Mouse (Mus musculus) thymus, adult 2 months (tissue): Measurements from ENCODE around the gene Spink4. TPM values are rescaled to one million over a fixed set of nuclear protein-coding genes. Genes with fewer than 3 reads are reported as not detected.

Experiments
- DNase-seq: peaks from one replicate; pipeline ENCODE4 v3.0.0; 2021
- H3K27ac ChIP-seq: fragments of 200-500 bp; 2 replicates; pipeline ENCODE4 v1.5.1; 2012; ENCODE audit warnings: low read length, control low read depth; ENCODE audit not compliant: control insufficient read depth, insufficient read depth
- H3K27me3 ChIP-seq: fragments of 200-500 bp; 2 replicates; pipeline ENCODE4 v1.6.1; 2012; ENCODE audit warnings: mild to moderate bottlenecking, low read length, moderate library complexity, mixed read lengths; ENCODE audit not compliant: control insufficient read depth, insufficient read depth
- H3K36me3 ChIP-seq: fragments of 200-500 bp; 2 replicates; pipeline ENCODE4 v1.6.1; 2012; ENCODE audit warnings: mild to moderate bottlenecking, low read length, moderate library complexity; ENCODE audit not compliant: control insufficient read depth, insufficient read depth
- H3K4me1 ChIP-seq: fragments of 200-500 bp; replicated peaks from 2 replicates; pipeline ENCODE4 v1.6.1; 2012; ENCODE audit warnings: low read length; ENCODE audit not compliant: control insufficient read depth, insufficient read depth
- H3K4me3 ChIP-seq: fragments of 200-500 bp; 2 replicates; pipeline ENCODE4 v1.5.1; 2012; ENCODE audit warnings: mild to moderate bottlenecking, low read length, control low read depth, moderate library complexity; ENCODE audit not compliant: control insufficient read depth, insufficient read depth
- CTCF ChIP-seq: fragments of 200-500 bp; IDR thresholded peaks from 2 replicates; pipeline ENCODE4 v1.5.1; 2012; ENCODE audit warnings: mild to moderate bottlenecking, control low read depth, low read length, moderate library complexity, borderline replicate concordance; ENCODE audit not compliant: control insufficient read depth, poor library complexity, insufficient read depth; ENCODE audit errors: extremely low read depth
- POLR2A ChIP-seq: fragments of 200-500 bp; IDR thresholded peaks from 2 replicates; pipeline ENCODE4 v1.6.1; 2012; ENCODE audit warnings: mild to moderate bottlenecking, low read length, control low read depth, moderate library complexity; ENCODE audit not compliant: control insufficient read depth, poor library complexity, insufficient read depth; ENCODE audit errors: extremely low read depth
- WGBS: fragments of 180-500 bp; shearing (Covaris S2); methylation state at CpG from one replicate; pipeline ENCODE4 v1.1.7; 2018; 5-methylcytosine and 5-hydroxymethylcytosine counted together
- polyA plus RNA-seq: library from polyadenylated mRNA; depleted of rRNA; stranded (reverse); fragments of >200 nt; gene quantifications from 2 replicates; pipeline ENCODE4 v1.2.3, GENCODE M21; 2012; rRNA removed

The Spink4 gene
- polyA plus RNA-seq, 1 experiment = 15.8 TPM

DNA sequence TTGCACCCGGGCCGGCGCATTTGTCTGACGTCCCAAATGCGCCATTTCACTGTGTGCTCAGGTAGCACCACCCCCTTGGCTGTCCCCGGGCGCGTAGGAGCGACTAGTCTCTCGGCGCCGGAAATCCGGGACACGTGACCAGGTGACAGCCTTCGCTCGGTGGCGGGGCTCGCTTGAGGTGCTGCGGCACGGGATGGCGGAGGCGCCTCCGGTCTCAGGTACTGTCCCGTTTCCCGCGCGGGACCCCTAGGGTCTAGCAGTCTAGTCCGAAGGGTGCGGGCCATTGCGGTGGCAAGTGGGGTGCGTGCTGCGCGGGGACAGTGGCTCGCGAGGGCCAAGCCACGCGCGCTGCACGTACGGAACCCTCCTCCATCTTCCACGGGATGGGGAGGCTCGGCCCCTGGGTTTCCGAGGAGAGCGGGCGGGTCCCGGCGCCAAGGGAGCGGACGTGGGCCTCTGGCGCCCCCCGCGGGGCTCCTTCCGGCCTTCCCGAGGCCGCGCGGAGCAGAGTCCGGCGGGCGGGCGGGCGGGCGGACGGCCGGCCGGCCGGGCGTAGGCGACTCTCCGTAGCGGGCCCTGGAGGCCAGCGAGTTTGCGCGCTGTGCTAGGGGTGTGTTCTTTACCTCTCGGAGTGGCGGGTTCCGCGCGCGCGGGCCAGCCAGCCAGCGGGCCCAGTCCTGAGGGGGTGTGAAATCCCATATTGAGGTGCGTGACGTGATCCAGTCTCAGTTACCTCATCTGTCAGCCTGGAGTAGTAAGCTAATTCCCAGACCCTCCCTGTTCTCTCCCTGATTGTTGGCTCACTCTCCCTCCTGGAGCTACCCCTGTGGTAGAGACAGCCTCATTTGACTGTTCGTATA lies 51.2 kb downstream of the Spink4 start, which contains the start of gene Nfx1:
Gene Nfx1 (plus strand): TSS at position 65 of the 860 bp plus-strand sequence.
- Histone ChIP-seq H3K27ac (peak within 1 kb of the TSS; percentile 47; the same call in 1 of the 2 replicates), H3K27me3 (no peaks in the 10 kb centered on the region), H3K36me3 (peaks cover 9% of the 10 kb centered on the region), H3K4me3 (peak within 1 kb of the TSS; percentile 98), H3K4me1 (0 out of 2 replicates have a peak, but pooled peaks cover 4% of the 10 kb centered on the region)
- peak; percentile 97 for DNase-seq
- TF ChIP-seq CTCF (no peak), POLR2A (peak; percentile 55; the same call in 1 of the 2 replicates)
- under 1% methylated on average over 84 of the region's 85 CpGs for WGBS

DNA sequence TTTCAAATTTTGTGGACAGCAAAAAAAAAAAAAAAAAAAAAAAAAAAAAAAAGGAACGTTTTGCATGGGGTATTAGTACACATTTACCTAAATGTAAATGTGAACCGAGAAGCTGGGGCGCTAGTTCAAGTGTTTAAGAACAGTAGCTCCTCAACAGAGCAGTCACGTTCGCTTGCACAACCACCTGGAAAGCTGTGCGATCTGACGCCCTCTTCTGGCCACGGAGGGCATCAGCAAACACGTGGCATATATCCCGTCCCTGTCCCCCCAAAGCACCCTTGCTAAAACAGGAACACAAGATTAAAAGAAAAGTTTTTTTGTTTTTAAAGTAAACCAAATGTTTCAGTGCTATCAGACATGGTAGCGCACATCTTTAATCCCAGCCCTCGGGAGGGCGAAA lies 51.9 kb downstream of the Spink4 start:
- 0 out of 2 replicates have a peak, but pooled peaks cover 4% of the 10 kb centered on the region for H3K4me1 ChIP-seq
- no peak overlapping the region for H3K27ac ChIP-seq
- peaks cover 8% of the 10 kb centered on the region; the same call in 1 of the 2 replicates for H3K36me3 ChIP-seq
- H3K27me3 ChIP-seq = no peaks in the 10 kb centered on the region
- WGBS = 28% methylated on average over 13 of the region's 13 CpGs
- TF ChIP-seq CTCF (peak; percentile 65; the same call in 1 of the 2 replicates), POLR2A (no peak)
- H3K4me3 ChIP-seq = no peak overlapping the region
- DNase-seq = peak; percentile 46

DNA sequence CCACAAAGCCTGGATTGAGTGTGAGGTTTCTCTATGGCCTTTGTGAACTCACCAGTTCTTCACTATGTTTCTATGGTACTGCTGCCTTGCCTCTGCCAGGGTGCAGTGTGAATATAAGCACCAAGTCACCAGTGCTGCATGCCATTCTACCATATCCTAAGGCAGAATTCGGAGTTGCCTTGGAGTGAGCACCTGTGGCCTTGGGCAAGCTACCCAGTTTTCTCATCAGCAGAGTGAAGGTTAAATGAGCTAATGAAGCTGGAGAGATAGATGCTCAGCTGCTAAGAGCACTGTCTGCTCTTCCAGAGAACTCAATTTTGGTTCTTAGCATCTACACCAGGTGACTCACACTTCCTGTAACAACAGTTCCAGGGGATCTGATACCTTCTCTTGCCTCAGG lies 54.2 kb downstream of the Spink4 start:
- DNase-seq = no peak
- WGBS = 94% methylated on average over 1 of the region's 1 CpGs
- TF ChIP-seq CTCF = no peak
- TF ChIP-seq POLR2A = no peak
- peaks cover 22% of the 10 kb centered on the region for H3K36me3 ChIP-seq
- no peak overlapping the region for H3K27ac ChIP-seq
- 0 out of 2 replicates have a peak, but pooled peaks cover 4% of the 10 kb centered on the region for H3K4me1 ChIP-seq
- H3K4me3 ChIP-seq = no peak overlapping the region
- no peaks in the 10 kb centered on the region for H3K27me3 ChIP-seq

DNA sequence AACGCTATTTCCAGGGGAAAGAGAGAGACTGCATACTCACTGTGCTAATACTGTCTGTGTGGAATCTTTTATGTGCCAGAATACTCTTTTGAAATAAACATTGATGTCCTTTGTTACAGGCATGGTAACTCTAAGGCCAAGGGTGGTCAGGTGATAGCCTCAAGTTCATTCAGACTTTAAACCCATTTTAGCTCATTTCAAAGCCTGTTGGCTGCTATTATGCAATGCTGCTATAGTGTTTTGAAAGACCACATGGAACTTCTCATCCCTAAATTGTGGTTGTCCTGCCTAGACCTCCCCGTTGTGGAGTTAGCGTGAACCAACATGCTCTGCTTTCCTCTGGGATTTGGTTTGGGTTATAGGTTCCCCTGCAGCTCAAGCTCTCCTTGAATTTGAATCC lies 55.8 kb downstream of the Spink4 start:
- 96% methylated on average over 3 of the region's 3 CpGs for whole genome bisulfite sequencing
- Histone ChIP-seq H3K27me3 (no peaks in the 10 kb centered on the region), H3K36me3 (peaks cover 38% of the 10 kb centered on the region), H3K27ac (no peak overlapping the region), H3K4me3 (no peak overlapping the region), H3K4me1 (0 out of 2 replicates have a peak, but pooled peaks cover 2% of the 10 kb centered on the region)
- TF ChIP-seq CTCF = no peak
- TF ChIP-seq POLR2A = no peak
- no peak for DNase-seq

DNA sequence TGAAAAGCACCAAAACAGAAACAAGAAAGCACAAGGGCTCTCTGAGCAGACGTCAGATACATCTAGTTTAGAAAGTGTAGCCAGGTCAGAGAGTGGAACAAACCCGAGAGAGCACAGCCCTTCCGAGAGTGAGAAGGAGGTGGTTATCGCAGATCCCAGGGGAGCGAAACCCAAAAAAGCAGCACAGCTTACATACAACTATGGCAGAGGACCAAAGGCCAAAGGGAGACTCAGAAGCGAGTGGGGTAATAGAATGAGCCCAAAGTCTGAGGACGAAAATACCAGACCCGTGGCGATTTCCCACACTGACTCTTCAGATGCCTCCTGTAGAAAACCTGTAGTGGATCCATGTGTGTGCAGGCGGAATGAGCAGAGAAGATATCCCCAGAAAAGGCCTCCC lies 56.8 kb downstream of the Spink4 start:
- TF ChIP-seq CTCF (no peak), POLR2A (no peak)
- Histone ChIP-seq H3K4me1 (0 out of 2 replicates have a peak, but pooled peaks cover 2% of the 10 kb centered on the region), H3K36me3 (peaks cover 42% of the 10 kb centered on the region), H3K27me3 (no peaks in the 10 kb centered on the region), H3K27ac (no peak overlapping the region), H3K4me3 (no peak overlapping the region)
- no peak for DNase-seq
- 95% methylated on average over 10 of the region's 10 CpGs for WGBS

DNA sequence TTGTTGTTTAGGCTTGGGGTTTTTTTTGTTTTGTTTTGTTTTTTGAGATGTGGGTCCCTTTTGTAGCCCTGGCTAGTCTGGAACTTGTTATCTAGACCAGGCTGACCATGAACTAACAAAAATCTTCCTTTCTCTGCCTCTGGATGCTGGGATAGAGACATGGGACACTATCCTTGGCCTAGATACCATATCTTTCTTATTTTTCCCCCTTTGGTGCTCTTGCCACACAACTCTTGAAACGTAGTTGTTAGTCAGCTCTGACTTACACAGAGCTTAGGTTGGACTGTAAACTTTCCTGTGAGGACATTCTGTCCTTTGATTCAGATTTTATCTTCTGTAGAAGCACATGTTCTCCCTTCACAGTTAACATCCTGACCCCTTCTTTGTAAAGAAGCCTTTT lies 59.6 kb downstream of the Spink4 start:
- no peak overlapping the region for H3K4me3 ChIP-seq
- TF ChIP-seq CTCF (no peak), POLR2A (no peak)
- peaks cover 44% of the 10 kb centered on the region for H3K36me3 ChIP-seq
- no peaks in the 10 kb centered on the region for H3K4me1 ChIP-seq
- no peak for DNase-seq
- 94% methylated on average over 1 of the region's 1 CpGs for WGBS
- H3K27me3 ChIP-seq = no peaks in the 10 kb centered on the region
- H3K27ac ChIP-seq = no peak overlapping the region

Other genes starting within 250 kb of the Spink4 start
- 8.2 and 9.1 TPM in 2 replicates for gene Aptx, start 216.9 kb upstream of the Spink4 start, polyA plus RNA-seq
- gene Dnaja1, start 197.9 kb upstream of the Spink4 start, polyA plus RNA-seq = 11.5 and 13.4 TPM in 2 replicates
- 34.9 and 36.7 TPM in 2 replicates for gene Smu1, start 162.1 kb upstream of the Spink4 start, polyA plus RNA-seq
- 34.1 and 49.4 TPM in 2 replicates for gene B4galt1, start 66.0 kb upstream of the Spink4 start, polyA plus RNA-seq
- 94.5 and 166 TPM in 2 replicates for gene Bag1, start 28.2 kb downstream of the Spink4 start, polyA plus RNA-seq
- 12.5 and 16.9 TPM in 2 replicates for gene Chmp5, start 28.4 kb downstream of the Spink4 start, polyA plus RNA-seq
- 39.4 and 43.4 TPM in 2 replicates for gene Nfx1, start 50.9 kb downstream of the Spink4 start, polyA plus RNA-seq
- gene Aqp7, start 128.1 kb downstream of the Spink4 start, polyA plus RNA-seq = 5.3 and 5.5 TPM in 2 replicates
- gene Aqp3, start 178.1 kb downstream of the Spink4 start, polyA plus RNA-seq = 18.8 and 21.1 TPM in 2 replicates
- gene Nol6, start 204.4 kb downstream of the Spink4 start, polyA plus RNA-seq = 47.8 and 54.1 TPM in 2 replicates
- gene Ube2r2, start 215.7 kb downstream of the Spink4 start, polyA plus RNA-seq = 41.1 and 47.5 TPM in 2 replicates